Mouse (Mus musculus) erythroblast, embryonic 14.5 days (primary cell): ENCODE data around the gene Cd302.

ENCODE experiments used
- GATA1 ChIP-seq: IDR thresholded peaks from 2 replicates; pipeline ENCODE4 v1.6.1; 2012; ENCODE audit warnings: low read length, inconsistent platforms, mixed read lengths
- TAL1 ChIP-seq: IDR thresholded peaks from 3 replicates; pipeline ENCODE4 v1.6.1; 2012; ENCODE audit warnings: low read length, inconsistent platforms, mixed read lengths

DNA sequence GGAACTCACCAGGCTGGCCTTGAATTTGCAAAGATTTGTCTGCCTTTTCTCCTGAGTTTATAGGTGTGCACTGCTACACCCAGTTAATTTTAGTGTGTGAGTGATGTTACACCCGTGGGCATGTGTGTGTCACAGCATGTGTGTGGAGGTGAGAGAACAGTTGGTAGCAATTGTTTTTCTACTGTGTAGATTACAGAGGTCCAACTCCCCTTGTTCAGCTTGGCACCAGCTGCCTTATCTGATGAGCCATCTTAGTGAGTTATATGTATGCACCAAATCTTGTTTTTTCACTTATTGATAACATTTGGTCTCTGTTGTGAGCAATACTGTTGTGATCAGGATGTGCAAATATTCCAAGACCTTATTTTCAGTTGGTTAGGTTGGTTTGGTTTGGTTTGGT is 60.8 kb downstream of the Cd302 start:
- TF ChIP-seq GATA1, result peak; percentile 79
- no peak for TF ChIP-seq TAL1
